Mouse (Mus musculus): ENCODE results near the gene Cd160. TPM values are rescaled to one million over a fixed set of nuclear protein-coding genes. Genes with fewer than 3 reads are reported as not detected.

Gene Cd160
- total and polyA plus RNA-seq, 3 experiments = not detected

DNA sequence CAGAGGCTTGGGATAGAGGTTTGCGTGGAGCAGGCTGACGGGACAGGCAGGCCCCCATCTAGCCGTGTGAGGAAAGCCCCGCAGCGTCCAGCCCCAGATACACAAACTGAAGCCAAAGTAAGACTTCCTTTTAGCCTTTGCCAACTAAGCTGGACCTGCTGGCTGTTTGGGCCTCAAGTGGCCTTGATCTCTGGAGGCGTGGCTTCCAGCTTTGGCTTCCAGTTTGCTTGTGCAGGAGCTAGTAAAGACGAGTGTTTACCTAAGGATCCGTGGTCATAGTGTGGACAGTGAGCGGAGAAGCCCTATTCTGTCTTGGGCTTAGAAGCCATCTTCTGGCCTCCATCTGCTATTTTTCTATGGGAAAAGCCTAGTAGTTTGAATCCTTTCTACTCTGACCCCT lies 16.7 kb upstream of the Cd160 start:
- no peak for TF ChIP-seq BHLHE40 (IDR thresholded peaks at IDR 0.05; ENCODE audit: low read depth, low read length)
- TF ChIP-seq SMC3 (IDR thresholded peaks at IDR 0.05; ENCODE audit: low read depth, low read length) = no peak
- TF ChIP-seq ZNF384 (IDR thresholded peaks at IDR 0.05; ENCODE audit: low read depth, low read length) = no peak
- no peak for TF ChIP-seq MEF2A (IDR thresholded peaks at IDR 0.05; ENCODE audit: borderline replicate concordance, low read depth, low read length)
- no peak for TF ChIP-seq TCF12 (IDR thresholded peaks at IDR 0.05; ENCODE audit: low read depth, low read length)
- TF ChIP-seq GABPA (IDR thresholded peaks at IDR 0.05; ENCODE audit: insufficient replicate concordance, low read depth, low read length) = no peak
- TF ChIP-seq ZC3H11A (IDR thresholded peaks at IDR 0.05; ENCODE audit: low read depth, low read length) = no peak
- no peak for TF ChIP-seq MAZ (IDR thresholded peaks at IDR 0.05; ENCODE audit: low read depth, low read length)
- no peak for TF ChIP-seq MAX (IDR thresholded peaks at IDR 0.05; ENCODE audit: low read length)
- TF ChIP-seq EP300 (IDR thresholded peaks at IDR 0.05; ENCODE audit: low read length) = no peak
- no peak for TF ChIP-seq JUN (IDR thresholded peaks at IDR 0.05; ENCODE audit: insufficient read depth, low read depth, low read length)
- no peak for TF ChIP-seq USF1 (IDR thresholded peaks at IDR 0.05; ENCODE audit: low read depth, low read length)
- TF ChIP-seq MYC (IDR thresholded peaks at IDR 0.05; ENCODE audit: low read depth, low read length) = no peak
- TF ChIP-seq CTCF (conservative IDR thresholded peaks at IDR 0.05 in 1 of 2, IDR thresholded peaks at IDR 0.05 in 1 of 2; ENCODE audit: low read depth in 2 of 2, low read length in 2 of 2) = no peak
- TF ChIP-seq MAFK (IDR thresholded peaks at IDR 0.05; ENCODE audit: insufficient replicate concordance, low read length) = no peak
- no peak for TF ChIP-seq RCOR1 (conservative IDR thresholded peaks at IDR 0.05; ENCODE audit: low read depth, low read length)
- no peak for TF ChIP-seq UBTF (IDR thresholded peaks at IDR 0.05; ENCODE audit: low read depth, low read length)
- no peak for TF ChIP-seq IRF4 (IDR thresholded peaks at IDR 0.05; ENCODE audit: low read depth, low read length)
- TF ChIP-seq E2F4 (IDR thresholded peaks at IDR 0.05; ENCODE audit: insufficient replicate concordance, low read depth, low read length) = no peak
- TF ChIP-seq MXI1 (IDR thresholded peaks at IDR 0.05; ENCODE audit: low read depth, low read length) = no peak

DNA sequence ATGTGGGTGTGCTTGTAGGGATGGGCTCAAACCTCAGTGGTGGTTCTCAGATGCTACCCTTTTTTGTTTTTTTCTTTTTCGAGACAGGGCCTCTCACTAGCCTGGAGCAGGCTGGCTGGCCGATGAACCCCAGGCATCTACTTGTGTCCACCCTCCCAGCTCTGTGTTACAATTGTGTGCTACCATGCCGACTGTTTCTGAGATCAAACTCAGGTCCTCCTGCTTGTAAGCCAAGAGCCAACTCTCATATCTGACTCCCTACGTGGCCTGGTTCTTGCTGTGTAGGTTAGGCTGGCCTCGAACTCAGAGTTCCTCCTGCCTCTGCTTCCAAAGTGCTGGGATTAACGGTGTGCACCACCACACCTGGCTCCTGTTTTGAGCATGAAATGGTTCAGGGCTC lies 16.0 kb upstream of the Cd160 start:
- Histone ChIP-seq H3K27me3 (replicated peaks) (no peaks in the 10 kb centered on the region), H3K4me3 (replicated peaks in 1 of 3; ENCODE audit: low read depth in 2 of 3, low read length in 2 of 3, poor library complexity in 1 of 3) (no peak overlapping the region), H3K27ac (ENCODE audit: insufficient read depth, low read depth) (no peak overlapping the region), H3K9me3 (replicated peaks; ENCODE audit: low read length) (no peaks in the 10 kb centered on the region), H3K4me2 (ENCODE audit: insufficient read depth, low read depth, poor library complexity, severe bottlenecking) (no peak overlapping the region), H3K36me3 (replicated peaks in 1 of 2; ENCODE audit: control insufficient read depth in 1 of 2, insufficient read depth in 1 of 2, low read length in 1 of 2) (no peaks in the 10 kb centered on the region), H3K9ac (ENCODE audit: insufficient read depth, low read depth) (no peak overlapping the region), H3K79me2 (replicated peaks; ENCODE audit: control insufficient read depth, extremely low read depth, insufficient read depth, poor library complexity, severe bottlenecking) (no peaks in the 10 kb centered on the region), H3K4me1 (ENCODE audit: control insufficient read depth in 1 of 2, insufficient read depth in 2 of 2) (peaks cover 16 to 17% of the 10 kb centered on the region in 2 experiments)
- no peak for DNase-seq (ENCODE audit: extremely low read depth)
- TF ChIP-seq ZC3H11A (IDR thresholded peaks at IDR 0.05; ENCODE audit: low read depth, low read length) = no peak
- TF ChIP-seq USF2 (conservative IDR thresholded peaks at IDR 0.05; ENCODE audit: low read depth, low read length) = no peak
- no peak for TF ChIP-seq POLR2AphosphoS2 (IDR thresholded peaks at IDR 0.05; ENCODE audit: low read depth, low read length)
- TF ChIP-seq ELF1 (IDR thresholded peaks at IDR 0.05; ENCODE audit: low read depth, low read length) = no peak
- no peak for TF ChIP-seq IRF4 (IDR thresholded peaks at IDR 0.05; ENCODE audit: low read depth, low read length)
- no peak for TF ChIP-seq CHD1 (IDR thresholded peaks at IDR 0.05; ENCODE audit: low read depth, low read length)
- no peak for TF ChIP-seq MEF2A (IDR thresholded peaks at IDR 0.05; ENCODE audit: borderline replicate concordance, low read depth, low read length)
- no peak for TF ChIP-seq HCFC1 (IDR thresholded peaks at IDR 0.05; ENCODE audit: low read depth, low read length)
- no peak for TF ChIP-seq MXI1 (IDR thresholded peaks at IDR 0.05; ENCODE audit: low read depth, low read length)
- no peak for TF ChIP-seq JUN (IDR thresholded peaks at IDR 0.05; ENCODE audit: insufficient read depth, low read depth, low read length)
- no peak for TF ChIP-seq SIN3A (IDR thresholded peaks at IDR 0.05; ENCODE audit: low read length)
- TF ChIP-seq RAD21 (IDR thresholded peaks at IDR 0.05; ENCODE audit: low read depth, low read length) = no peak
- TF ChIP-seq UBTF (IDR thresholded peaks at IDR 0.05; ENCODE audit: low read depth, low read length) = no peak
- no peak for TF ChIP-seq ZMIZ1 (IDR thresholded peaks at IDR 0.05; ENCODE audit: low read depth, low read length)
- TF ChIP-seq CHD2 (IDR thresholded peaks at IDR 0.05; ENCODE audit: low read length) = no peak
- no peak for TF ChIP-seq KAT2A (IDR thresholded peaks at IDR 0.05; ENCODE audit: insufficient replicate concordance, low read length)
- TF ChIP-seq RCOR1 (conservative IDR thresholded peaks at IDR 0.05; ENCODE audit: low read depth, low read length) = no peak
- no peak for TF ChIP-seq MAX (IDR thresholded peaks at IDR 0.05; ENCODE audit: low read length)
- TF ChIP-seq USF1 (IDR thresholded peaks at IDR 0.05; ENCODE audit: low read depth, low read length) = no peak
- dilution Hi-C loops (cut with MboI; ENCODE audit: extremely low pct_ligation_motif_present, extremely low pct_unique_long_range_greater_than_20kb, low sequenced_read_pairs) (no loop called here), in situ Hi-C loops (cut with MboI; ENCODE audit: low pct_ligation_motif_present, low pct_unique_long_range_greater_than_20kb, low sequenced_read_pairs) (no loop called here)

More for the DNA sequence above, 16.7 kb upstream of the Cd160 start:
- dilution Hi-C loops (cut with MboI; ENCODE audit: extremely low pct_ligation_motif_present, extremely low pct_unique_long_range_greater_than_20kb, low sequenced_read_pairs) = no loop called here
- peaks cover 16 to 17% of the 10 kb centered on the region in 2 experiments for H3K4me1 ChIP-seq (ENCODE audit: control insufficient read depth in 1 of 2, insufficient read depth in 2 of 2)
- no peak overlapping the region for H3K4me3 ChIP-seq (replicated peaks in 1 of 3; ENCODE audit: low read depth in 2 of 3, low read length in 2 of 3, poor library complexity in 1 of 3)
- H3K36me3 ChIP-seq (replicated peaks in 1 of 2; ENCODE audit: control insufficient read depth in 1 of 2, insufficient read depth in 1 of 2, low read length in 1 of 2) = no peaks in the 10 kb centered on the region
- no peak overlapping the region for H3K9ac ChIP-seq (ENCODE audit: insufficient read depth, low read depth)
- H3K9me3 ChIP-seq (replicated peaks; ENCODE audit: low read length) = no peaks in the 10 kb centered on the region
- H3K27ac ChIP-seq (ENCODE audit: insufficient read depth, low read depth) = no peak overlapping the region
- no peak overlapping the region for H3K4me2 ChIP-seq (ENCODE audit: insufficient read depth, low read depth, poor library complexity, severe bottlenecking)
- no peak for DNase-seq (ENCODE audit: extremely low read depth)
- in situ Hi-C loops (cut with MboI; ENCODE audit: low pct_ligation_motif_present, low pct_unique_long_range_greater_than_20kb, low sequenced_read_pairs) = no loop called here
- H3K27me3 ChIP-seq (replicated peaks) = no peaks in the 10 kb centered on the region
- H3K79me2 ChIP-seq (replicated peaks; ENCODE audit: control insufficient read depth, extremely low read depth, insufficient read depth, poor library complexity, severe bottlenecking) = no peaks in the 10 kb centered on the region

Measured in CH12.LX (cell line).